Mouse (Mus musculus) liver, postnatal 0 days (tissue): ENCODE measurements around the gene Ddo.

Experiments
- CTCF ChIP-seq: sonication (generic); IDR thresholded peaks from 2 replicates; pipeline ENCODE4 v1.5.1; 2016; ENCODE audit warnings: antibody characterized with exemption, low read depth
- EP300 ChIP-seq: IDR thresholded peaks from 2 replicates; pipeline ENCODE4 v1.6.1; 2016; ENCODE audit warnings: antibody characterized with exemption, low read depth, mild to moderate bottlenecking

- TF ChIP-seq EP300 (no peak), CTCF (no peak)
These were observed 13.3 kb downstream of the Ddo start for GRCm38 (mm10) chr10:40643126-40643525.
